Mouse (Mus musculus) adrenal gland, adult 8-10 months (tissue): ENCODE results near the gene Rnls. TPM values are rescaled to one million over a fixed set of nuclear protein-coding genes. Genes with fewer than 3 reads are reported as not detected.

Experiments used
- DNase-seq: peaks from one replicate; pipeline ENCODE4 v3.0.0; 2022
- total RNA-seq, 4 experiments: library from RNA; stranded (reverse); gene quantifications; 2 replicates each; pipeline ENCODE4 v1.2.4; 2022

Gene Rnls
- total RNA-seq, 4 experiments from 2014 or later: 2.6 to 4.2 (median 3.5) TPM

DNA sequence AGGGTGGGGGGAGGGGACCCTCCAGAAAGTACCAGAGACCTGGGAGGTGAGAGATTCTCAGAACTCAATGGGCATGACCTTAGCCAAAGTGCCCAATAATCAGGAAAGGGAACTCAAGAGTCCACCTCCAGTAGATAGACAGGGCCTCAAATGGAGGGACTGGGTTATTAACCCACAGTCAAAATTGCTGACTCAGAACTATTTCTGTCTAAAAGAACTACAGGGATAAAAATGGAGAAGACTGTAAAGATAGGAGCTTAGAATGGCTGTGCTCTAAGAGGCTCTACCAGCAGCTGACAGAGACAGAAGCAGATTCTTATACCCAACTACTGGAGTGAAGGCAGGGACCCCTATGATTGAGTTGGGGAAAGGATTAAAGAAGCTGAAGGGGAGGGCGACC lies 132.9 kb downstream of the Rnls start:
- DNase-seq: no peak

DNA sequence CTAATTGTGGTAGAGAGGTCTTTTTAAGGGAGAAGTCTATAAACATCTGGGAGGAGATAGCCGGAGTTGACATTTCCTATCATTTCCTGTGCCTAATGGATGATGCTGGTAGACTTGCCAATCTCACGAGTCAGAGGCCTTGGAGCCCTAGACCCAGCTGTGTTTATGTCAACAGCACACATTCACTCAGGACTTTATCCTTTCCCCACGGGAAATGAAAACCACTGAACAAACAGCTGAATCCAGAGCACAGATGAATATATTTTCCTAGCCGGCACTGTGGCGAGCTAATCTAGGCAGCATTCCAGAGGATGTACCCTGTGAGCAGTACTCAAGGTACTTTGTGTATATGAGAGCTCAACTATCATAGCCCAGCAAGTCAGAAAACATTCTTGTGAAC lies 138.2 kb downstream of the Rnls start:
- DNase-seq: no peak

DNA sequence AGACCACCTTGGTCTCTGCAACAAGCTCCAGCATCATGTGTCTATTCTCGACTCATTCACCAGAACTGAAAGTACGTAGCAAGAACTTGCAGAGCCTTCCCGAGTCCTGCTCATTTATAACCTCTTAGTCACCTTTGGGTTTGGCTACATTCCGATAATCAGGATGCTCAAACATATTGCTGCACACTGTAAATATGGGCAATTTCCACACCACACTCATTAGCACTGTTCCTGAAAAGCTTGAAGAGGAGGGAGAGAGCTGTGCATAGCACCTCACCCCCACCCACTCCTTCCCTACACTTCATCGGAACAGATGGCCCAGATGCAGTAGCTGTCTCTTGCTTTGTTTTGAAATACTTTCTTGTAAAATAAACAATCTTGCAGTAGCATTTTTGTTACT lies 139.9 kb downstream of the Rnls start:
- no peak for DNase-seq

DNA sequence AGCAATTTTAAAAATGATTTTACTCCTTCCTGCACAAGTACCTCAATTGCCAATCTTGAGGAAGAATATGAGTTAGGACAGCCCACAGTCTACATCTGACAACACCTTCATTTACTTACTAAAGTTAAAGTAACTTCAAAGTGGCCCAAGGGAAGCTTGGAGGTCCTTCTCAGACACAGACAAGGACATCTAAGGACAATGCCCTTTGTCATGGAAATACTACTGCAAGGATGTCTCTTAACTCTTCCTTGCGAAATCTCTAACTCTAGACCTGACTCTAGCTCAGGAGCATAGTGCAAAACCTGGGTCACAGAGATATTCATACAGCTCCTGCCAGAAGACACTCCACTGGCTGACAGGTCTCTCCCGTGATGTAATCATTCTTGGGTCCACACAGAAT lies 147.9 kb downstream of the Rnls start:
- DNase-seq: no peak

DNA sequence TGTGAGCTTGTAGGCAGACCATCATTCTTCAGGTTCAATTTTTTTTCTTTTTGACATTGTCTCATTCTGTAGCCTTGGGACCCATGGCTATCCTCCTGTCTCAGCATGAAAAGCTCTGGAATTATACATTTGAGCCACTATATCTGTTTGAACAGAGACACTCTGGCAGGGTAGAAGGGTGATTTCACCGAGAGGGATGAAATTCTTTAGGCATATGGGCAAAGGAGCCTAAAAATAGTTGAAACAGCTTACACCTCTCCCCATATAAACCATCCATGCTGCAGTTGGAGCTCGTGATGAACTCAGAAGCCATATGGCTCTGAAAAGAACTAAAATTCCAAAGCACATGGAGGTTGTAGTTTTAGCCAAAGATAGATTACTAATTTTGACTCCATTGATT lies 151.7 kb downstream of the Rnls start:
- no peak for DNase-seq

DNA sequence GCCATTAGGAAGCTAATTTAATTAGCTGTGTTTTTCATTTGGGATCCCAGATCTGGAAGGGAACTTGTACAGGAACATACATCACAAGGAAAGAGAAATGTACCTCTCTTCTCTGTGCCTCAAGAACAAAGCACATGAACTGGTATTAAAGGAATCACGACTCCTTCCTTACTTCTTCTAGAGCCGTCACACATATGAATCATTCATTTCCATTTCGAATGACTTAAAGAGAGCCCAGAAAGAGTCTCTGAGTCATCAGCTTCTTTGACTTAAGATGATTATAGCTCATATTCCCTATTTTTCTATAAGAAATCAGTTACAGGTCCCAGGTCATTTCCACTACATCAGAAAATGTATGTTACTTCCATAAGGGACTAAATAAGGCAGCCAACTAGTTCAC lies 159.2 kb downstream of the Rnls start:
- DNase-seq: no peak

DNA sequence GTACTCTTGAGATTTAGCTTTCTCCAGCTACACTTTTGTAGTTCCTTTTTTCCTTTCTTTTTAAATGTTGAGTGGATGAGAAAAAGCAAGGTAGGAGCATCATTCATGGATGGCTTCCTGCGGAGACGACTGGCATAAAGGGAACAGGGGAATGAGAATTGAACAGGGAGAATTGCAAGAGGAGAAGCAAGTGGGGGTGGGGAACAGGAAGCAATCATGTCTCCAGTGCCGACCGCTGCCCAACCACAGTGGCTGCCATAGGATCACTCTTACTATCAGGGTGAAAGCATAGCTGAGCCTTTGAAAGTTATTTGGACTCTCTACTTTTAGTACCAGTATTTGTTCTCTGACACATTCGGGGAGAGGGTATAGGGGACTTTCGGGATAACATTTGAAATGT lies 160.8 kb downstream of the Rnls start:
- DNase-seq: no peak

DNA sequence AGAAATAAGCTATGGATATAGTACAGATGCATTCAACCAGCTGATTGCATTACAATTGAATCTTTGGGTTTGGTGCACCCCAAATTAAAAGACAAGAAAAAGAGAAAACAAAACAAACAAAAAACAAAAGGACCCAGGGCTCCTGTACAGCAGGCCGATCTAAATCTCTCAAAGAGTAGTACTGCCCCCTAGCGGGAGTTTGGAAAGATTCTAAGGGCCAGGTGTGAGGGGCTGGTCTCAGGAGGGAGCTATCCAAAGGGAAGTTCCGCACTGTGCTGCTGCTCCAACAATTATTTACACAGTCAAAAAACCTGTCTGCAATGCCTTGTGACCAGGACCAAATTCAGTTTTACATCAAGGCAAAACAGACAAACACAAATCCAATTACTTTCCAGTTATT lies 165.1 kb downstream of the Rnls start:
- peak; percentile 37 for DNase-seq

DNA sequence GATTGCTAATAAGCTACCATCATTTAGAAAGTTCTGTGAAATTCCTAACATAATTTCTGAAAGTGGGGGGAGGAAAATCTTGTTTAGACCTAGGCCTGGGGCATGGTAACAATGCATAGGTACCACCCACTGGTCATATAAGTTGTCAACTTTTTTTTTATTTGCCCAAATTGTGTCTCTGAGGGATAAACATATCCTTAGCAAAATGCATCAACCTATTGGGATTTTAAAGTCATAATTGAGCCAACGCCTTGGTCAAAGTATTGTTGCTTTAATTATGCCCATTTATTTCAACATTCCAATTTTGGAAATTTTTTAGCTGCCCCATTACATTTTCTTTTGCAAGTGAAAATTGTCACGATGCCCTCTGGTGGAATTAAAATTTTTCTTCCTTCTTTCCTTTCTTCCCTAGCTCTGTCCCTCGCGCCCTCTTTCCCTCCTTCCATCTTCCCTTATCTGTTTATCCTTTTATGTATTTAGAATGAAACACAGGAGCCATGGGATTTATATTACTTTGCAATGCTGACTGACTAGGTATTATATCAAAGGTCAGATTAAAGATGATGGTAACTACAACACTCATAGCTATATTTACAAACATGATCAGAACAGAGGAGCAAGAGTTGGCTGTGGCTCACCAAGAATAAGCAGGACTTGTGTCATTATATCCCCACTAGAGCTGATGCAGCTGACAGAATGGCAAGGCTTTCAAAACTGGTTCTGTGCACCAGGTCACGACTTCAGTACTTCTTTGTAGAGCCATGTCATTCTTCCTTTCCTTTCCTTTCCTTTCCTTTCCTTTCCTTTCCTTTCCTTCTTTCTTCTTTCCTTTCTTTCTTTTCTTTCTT lies 166.0 kb downstream of the Rnls start:
- DNase-seq: no peak

DNA sequence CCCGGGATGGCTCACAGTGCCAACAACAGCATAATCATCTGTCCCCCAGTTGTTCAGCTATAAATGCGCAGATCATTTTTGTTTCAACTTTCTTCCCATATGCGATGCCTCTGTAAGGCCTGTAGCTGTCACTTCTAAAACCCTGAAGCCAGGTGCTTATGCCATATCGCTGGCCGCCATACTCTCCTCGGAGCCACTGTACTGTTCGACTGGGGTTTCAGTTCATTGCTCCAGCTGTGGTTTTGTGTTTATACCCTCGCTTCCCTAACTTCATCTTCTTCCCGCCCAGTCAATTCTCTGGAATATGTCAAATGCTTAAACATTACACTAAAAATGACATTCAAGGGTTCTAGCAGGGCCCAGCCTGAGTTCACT lies 167.1 kb downstream of the Rnls start:
- DNase-seq: no peak

DNA sequence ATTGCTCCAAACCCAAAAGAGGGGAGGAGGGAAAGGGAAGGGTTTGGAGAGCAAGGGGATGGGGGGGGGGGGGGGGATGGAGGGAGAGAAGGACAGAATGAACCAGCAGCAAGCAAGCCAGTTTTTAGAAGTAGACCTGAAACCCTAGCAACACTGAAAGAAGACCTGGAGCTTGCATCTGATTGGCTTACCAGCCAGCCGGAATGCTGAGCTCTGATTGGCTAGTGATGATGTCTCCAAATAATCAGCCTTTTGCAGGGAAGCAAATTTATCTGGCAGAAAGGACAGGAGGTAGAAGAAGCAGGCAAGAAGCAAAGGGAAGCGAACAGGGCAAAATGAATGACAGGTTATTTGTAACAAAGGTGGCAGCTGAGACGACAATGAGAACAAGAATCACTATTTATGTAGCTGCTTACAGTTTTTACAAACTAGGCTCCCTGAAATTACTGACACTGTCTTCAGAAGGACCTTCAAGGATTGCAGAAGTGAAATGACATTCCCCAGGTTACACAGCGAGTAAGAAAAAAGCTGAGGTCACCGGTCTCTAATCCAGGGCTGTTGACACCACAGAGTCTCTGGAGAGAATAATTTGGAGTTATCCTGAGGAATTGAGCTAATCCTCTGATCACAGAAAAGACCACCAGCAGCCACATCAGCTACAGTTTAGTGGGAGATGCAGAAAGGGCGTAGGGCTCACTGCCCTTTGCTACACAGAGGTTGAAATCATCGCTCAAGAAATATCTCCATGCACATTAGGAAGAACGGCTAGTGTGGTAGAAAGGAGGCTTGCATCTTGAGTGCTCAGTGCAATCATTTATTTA lies 167.7 kb downstream of the Rnls start:
- peak; percentile 67 for DNase-seq

DNA sequence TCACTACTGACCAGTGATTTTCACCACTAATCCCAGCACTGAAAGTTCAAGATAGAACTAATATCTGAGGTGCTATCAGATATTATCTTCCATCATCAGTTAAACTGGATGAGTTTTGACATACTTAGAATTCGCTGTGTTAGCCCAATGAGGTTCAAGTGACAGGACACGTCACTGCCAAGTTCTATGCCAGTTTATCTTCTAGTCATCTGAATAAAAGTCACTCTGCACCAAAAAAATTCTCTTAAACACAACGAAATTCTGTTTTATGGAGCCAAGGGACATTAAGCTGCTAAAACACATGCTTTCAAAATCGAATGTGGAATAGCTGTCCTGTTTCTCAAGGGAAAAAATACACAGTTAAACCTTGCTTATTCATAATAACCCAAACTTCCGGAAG lies 168.3 kb downstream of the Rnls start:
- no peak for DNase-seq

DNA sequence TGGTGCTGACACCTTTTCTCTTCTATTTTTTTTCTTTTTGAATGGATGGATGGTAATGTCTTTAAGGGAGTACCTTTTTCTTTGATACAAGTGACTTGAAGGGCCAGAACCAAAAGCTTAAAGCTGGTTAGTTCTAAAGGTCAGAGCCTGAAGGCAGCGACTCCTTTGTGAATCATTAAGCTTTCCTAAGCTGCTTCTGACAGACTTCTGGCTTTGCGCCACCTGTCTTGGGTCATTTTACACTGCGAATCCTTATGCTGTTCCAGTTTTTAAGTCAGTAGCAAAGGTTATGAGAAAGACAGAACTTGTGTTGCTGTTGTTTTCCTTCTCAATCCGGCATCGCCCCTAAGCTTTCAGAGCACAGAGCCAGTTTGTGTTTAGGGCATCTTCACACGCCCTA lies 168.8 kb downstream of the Rnls start:
- DNase-seq: peak; percentile 65

DNA sequence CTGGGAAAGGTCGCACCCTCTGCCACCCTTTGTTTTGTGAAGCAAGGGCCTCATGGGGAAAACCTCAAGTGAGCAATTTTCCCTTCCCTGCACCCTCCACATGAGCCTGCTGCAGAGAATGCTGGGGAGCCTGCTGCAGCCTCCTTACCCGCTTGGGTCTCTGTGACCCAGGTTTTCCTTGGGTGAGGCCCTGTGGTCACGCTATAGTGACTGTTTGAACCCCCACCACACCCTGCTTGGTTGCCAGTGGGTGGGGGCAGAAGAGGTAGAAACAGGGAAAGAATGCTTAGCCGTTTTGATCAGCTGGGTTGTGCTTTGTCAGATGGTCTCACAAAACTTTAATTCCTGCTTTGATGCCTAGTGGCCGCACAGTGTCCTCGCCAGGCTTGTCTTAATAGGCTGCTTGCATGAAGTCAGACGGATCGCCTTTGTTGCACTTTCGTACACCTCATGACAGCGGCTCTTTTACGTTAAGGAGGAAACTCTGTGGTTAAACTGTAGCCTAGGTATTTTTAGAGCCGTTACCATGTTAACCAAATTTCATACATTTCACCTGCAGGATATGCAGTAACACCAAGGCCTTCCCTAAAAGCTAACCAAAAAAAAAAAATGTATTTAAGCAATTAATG lies 169.4 kb downstream of the Rnls start:
- DNase-seq: no peak

DNA sequence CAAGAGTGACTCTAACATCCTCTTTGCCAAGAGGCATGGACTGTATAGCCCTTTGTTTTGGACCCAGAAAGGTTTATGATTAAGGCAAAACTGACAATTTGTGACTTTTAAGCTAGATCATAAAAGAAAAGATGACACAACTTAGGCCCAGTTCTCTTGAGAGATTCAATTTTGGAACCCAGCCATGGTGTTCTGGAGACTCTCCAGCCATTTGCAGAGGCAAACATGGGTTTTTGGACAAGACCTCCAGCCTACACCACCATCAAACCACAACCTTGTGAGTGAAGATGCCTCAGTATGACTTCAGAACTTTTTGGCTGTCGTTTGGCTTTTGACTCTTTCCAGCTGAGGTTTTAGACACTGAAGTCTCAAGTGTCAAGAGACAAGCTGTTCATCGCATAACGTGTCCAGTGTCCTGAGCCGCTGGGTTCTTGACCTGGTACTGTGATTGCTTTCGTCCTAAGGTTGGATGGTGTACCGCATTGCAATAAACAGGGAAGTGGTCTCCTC lies 174.2 kb downstream of the Rnls start:
- DNase-seq: no peak

DNA sequence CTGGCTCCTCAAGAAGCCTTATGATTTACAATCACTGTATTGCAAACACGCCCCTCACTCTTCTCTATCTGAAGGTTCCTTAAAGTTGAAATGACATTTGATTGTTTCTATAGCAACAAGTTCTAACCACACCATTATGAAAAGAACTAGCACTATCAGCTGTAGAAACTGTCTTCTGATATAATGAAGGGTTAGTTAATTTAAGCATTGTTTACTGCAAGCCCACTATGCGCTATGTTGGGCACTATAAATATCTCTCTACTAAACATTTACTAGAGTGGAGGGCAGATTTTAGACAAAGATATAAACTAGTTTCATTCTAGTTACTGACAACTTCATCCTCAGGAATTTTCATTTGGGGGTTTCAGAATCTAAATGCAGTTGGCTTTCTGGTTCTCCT lies 182.4 kb downstream of the Rnls start:
- DNase-seq: no peak

DNA sequence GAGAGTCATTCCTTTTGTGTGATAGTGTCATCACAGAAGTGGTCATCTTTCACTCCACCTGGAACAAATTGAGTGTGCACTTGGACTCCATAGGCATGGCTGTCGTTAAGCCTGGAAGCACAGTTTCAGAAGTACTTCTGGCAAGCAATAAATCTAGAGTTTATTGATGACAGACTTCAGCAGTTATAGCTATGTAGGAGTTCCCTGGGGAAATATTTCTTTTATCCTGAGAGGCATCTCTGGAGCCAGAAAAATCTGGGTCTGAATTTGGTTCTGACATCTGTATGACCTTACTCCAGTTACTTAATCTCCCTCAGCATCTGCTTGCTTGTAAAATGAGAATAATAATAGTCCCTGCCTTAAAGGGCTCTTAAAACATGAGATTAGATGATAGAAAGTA lies 184.1 kb downstream of the Rnls start:
- no peak for DNase-seq

DNA sequence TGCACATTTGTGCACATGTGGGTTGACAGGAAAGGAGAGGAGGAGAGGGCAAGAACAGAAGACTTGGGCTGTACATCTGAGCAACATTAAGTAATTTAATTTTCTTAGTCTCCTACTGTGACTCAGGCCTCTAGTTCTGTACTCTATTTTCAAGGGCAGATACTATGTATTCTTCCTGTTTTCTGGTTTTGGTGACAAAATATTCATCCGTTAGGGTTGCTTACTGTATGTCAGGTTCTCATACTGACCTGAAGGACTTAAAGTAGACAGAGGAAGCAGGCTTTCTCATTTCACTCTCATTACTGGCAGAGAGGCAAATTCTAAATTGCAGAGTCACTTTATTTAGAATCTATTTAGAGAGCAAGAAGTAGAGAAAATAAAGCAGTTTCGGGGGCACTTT lies 186.7 kb downstream of the Rnls start:
- DNase-seq: no peak

DNA sequence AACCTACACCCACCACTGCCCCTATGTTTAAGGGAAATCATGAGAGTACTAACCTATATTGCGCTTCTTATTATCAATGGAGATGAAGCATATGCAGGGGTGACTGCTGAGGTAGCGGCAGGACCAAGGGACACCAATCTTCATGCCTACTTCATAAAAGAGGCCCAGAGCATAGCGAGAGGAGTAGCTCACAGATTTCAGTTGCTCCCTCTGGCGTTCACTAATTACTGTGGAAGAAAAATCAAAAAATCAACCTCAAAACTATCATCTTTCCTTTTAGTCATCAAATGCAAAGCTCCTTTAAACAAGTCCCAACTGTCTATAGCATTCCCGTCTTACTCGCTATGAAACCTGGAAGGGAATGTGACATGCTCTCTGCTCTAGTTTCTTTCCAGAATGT lies 189.7 kb downstream of the Rnls start:
- DNase-seq: no peak

DNA sequence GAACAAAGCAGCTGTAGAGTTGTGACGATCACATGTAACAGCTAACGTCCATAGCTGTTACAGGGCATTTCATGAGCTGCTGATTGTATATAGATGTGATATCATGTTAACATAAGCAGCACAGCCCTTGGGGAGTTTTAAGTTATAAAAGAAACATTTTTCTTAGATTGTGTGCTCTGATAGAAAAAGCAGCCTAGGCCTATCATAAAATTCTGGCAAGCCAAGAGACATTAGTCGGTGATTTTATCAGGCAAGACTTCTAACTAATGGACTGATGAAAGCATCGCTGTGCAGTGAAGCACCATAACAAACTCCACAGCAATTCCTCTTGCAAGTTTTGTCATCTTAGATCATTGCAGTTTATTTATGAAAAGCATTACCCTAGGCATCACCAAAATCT lies 190.9 kb downstream of the Rnls start:
- DNase-seq: no peak

DNA sequence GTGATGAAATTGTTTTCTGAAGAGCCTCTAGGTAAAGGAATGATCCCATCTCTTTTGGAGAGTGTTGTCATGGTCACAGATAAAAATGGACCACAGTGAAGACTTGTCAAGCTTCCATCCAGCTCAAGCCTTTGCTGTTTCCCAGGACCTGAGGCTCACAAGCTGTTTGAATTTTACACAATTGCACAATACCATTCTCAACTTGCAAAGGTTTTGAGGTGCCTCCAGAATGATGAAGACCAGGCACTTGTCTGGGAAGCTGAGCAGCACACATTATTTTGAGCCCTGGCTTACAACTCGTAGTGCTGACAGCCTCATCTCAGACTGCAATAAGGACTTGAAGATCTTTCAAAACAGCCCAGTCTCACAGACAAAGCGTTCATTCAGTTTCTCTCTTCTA lies 200.0 kb downstream of the Rnls start:
- DNase-seq: no peak

DNA sequence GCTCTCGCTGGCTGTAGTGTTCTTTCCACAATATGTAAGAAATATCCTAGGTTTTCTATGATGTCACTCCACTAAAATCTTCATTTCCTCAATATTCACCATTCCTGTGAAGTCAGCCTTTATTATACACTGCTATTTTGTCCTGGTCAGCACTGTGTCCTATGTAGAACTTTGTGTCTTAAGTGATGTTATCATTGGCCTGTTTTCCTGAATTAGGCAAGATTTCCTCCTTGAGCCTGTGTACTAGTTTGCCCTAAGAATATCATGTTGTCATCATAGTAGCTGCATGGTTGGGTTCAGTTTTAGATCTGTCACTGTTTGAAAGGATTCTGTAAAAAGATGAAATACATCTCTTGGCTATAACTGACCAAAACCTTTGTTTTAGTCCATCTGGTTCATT lies 203.3 kb downstream of the Rnls start:
- no peak for DNase-seq

DNA sequence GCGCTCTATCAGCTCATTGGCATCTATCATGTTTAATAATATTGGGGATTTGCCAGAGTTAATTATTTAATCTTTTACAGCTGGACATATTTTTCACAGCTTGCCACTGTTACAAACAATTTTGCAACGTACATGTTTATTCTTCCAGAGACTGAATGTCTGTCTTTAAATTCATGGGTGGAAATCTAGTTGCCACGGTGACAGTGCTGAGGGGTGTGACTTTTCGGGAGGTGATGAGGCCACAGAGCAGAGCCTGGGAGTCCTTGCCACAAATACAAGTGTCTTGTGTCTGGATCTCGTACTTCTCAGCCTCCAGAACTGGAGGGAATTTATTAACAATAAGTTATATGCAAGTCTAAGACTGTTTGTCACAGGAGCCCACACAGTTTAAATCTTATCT lies 212.5 kb downstream of the Rnls start:
- no peak for DNase-seq
